Mouse (Mus musculus): Measurements from ENCODE around the gene BC117090. TPM values are rescaled to one million over a fixed set of nuclear protein-coding genes. Genes with fewer than 3 reads are reported as not detected.

The BC117090 gene
- not detected in 2 replicates for polyA plus RNA-seq (2012; rRNA removed; ENCODE audit: low replicate concordance)

GRCm38 (mm10) chr16:36334232-36334631 is at the start of gene BC117090:
TSS of gene BC117090 (minus strand) at chr16:36334332.

DNA sequence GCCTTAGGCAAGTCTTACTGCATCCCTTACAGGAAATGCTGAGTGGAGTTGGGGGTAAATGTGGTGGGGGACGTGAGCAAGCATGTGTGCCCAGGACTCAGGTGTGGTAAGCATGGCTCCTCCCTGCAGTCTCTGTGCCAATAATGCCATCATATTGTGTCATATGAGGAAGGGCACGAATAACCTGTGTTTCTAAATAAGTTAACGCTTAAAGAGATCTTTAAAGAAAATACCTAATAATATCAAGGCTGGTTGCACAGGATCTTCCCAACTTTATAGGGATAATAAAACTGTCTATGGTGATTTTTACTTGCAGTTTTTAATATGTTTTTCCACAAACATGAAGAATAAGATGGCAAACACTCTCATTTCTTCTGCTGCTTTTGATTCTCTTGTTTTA is 33.5 kb upstream of the BC117090 start, which contains the start of gene BC100530:
TSS of gene BC100530 (minus strand) at position 101 of the 400 bp plus-strand sequence.

GRCm38 (mm10) chr16:36276796-36277195 is 57.3 kb downstream of the BC117090 start, which contains the start of gene Stfa1:
TSS of gene Stfa1 (plus strand) at chr16:36276951.

Other genes starting within 250 kb of the BC117090 start
- gene Csta1, start 203.1 kb downstream of the BC117090 start, polyA plus RNA-seq (2012; rRNA removed; ENCODE audit: low replicate concordance) = not detected in 2 replicates
- gene Stfa2l1, start 177.5 kb downstream of the BC117090 start, polyA plus RNA-seq (2012; rRNA removed; ENCODE audit: low replicate concordance) = not detected in 2 replicates
- gene Gm5483, start 150.1 kb downstream of the BC117090 start, polyA plus RNA-seq (2012; rRNA removed; ENCODE audit: low replicate concordance) = not detected in 2 replicates
- not detected in 2 replicates for gene Gm5416, start 123.9 kb downstream of the BC117090 start, polyA plus RNA-seq (2012; rRNA removed; ENCODE audit: low replicate concordance)
- gene 2010005H15Rik, start 112.9 kb downstream of the BC117090 start, polyA plus RNA-seq (2012; rRNA removed; ENCODE audit: low replicate concordance) = not detected in 2 replicates
- not detected in 2 replicates for gene Stfa1, start 57.4 kb downstream of the BC117090 start, polyA plus RNA-seq (2012; rRNA removed; ENCODE audit: low replicate concordance)
- gene BC100530, start 33.4 kb upstream of the BC117090 start, polyA plus RNA-seq (2012; rRNA removed; ENCODE audit: low replicate concordance) = not detected in 2 replicates
- not detected in 2 replicates for gene Stfa2, start 74.1 kb upstream of the BC117090 start, polyA plus RNA-seq (2012; rRNA removed; ENCODE audit: low replicate concordance)
- gene Stfa3, start 121.1 kb upstream of the BC117090 start, polyA plus RNA-seq (2012; rRNA removed; ENCODE audit: low replicate concordance) = not detected in 2 replicates
- 0.12 TPM in 1 of 2 replicates, not detected in the other for gene Casr, start 227.8 kb upstream of the BC117090 start, polyA plus RNA-seq (2012; rRNA removed; ENCODE audit: low replicate concordance)

Data from subcutaneous adipose tissue, adult 2 months (tissue).